Mouse (Mus musculus): ENCODE measurements around the gene Prkg1. TPM values are rescaled to one million over a fixed set of nuclear protein-coding genes. Genes with fewer than 3 reads are reported as not detected.

Prkg1 gene
- total RNA-seq, 2 experiments from 2014 or later: 22.5 to 37.7 TPM

DNA sequence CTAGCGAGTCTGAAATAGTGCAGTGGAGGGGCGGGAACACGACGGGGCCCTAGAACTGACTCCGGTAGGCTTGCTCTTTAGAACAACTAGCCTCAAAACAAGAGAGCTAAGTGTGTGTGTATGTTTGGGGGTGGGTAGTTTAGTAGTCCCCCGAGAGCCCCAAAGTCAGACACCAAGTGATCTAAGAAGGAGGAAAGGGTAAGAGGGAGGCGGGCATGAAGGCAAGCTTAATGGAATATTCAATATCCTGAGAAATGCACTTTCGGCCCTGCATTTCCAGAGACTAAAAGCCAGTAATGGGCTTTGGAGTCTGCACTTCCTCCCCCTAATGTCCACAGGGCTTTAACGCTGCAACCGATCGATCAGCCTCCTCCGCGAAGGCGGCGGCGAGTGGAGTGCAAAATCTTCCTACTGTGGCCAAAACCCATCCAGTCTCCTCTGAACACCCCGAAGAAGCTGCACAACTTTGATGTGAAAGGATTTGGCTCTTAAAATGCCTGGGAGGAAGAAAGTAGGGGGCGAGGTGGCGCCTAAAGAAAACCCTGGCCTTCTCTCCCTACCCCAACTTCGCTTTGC, 1.5 kb downstream of the Prkg1 start:
- intact Hi-C loops (cut with DNase I): loop anchor here (5.0 kb wide), 1 partner anchor 921 kb away; no protein-coding TSS in a partner anchor

DNA sequence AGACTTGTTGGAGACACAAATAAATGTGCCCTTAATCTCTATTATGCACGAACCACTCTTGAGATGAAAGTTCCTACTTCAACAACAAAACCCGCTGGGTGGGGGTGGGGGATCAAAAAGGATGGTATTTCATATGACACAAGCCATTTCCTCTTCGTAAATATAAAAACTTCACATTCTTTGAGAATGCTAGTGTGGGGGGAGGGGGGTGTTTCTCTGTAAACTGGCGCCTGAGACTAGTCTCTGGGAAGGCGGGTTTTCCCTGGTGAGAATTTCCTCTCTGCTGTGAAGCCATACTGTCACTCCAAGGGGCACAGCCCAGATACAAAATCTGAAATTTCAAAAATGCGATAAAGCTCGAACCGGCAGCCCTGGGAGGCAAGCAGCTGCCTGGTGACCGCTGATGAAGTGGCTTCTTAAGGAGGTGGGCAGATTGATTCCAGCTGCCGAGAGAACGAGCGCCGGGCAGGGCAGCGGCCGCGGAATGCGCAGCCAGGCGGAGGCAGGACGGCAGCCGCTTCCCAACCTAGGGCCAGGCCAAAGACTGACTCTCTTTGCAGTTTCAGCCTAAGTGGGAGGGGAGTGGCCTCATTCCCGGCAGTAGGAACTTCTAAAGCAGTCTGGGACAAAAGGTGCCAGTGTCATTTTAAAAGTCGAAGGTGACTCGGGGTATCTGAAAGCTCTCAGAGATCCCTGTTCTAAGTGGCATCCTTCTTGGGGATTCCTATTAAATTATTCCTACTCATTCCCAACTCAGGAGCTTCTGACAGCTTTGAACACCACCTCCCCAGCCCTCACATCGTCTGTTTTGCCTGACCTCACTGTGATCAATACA, 2.2 kb downstream of the Prkg1 start:
- Histone ChIP-seq H3K4me3 (peak overlapping the region; percentile 89), H3K27ac (peak overlapping the region; percentile 85)
- DNase-seq: peak; percentile 56
- intact Hi-C loops (cut with DNase I): loop anchor here (5.0 kb wide), 1 partner anchor 920 kb away; no protein-coding TSS in a partner anchor
- no peak for TF ChIP-seq CTCF (IDR thresholded peaks at IDR 0.05)

More for the DNA sequence above, 1.5 kb downstream of the Prkg1 start:
- DNase-seq: peak; percentile 18
- H3K27ac ChIP-seq: peak overlapping the region; percentile 85
- peak overlapping the region; percentile 89 for H3K4me3 ChIP-seq
- TF ChIP-seq CTCF (IDR thresholded peaks at IDR 0.05): no peak

- intact Hi-C loops (cut with DNase I): loop anchor here (5.0 to 10.0 kb wide), 3 partner anchors 418 to 1095 kb away; no protein-coding TSS in a partner anchor
These were observed 5.0 kb downstream of the Prkg1 start for GRCm38 (mm10) chr19:31759855-31760254.

GRCm38 (mm10) chr19:31755929-31756792, 8.7 kb downstream of the Prkg1 start:
- peak overlapping the region; percentile 32 for H3K4me3 ChIP-seq
- peak; percentile 30 for DNase-seq

More at GRCm38 (mm10) chr19:31759855-31760254, 5.0 kb downstream of the Prkg1 start:
- H3K27ac ChIP-seq: no peak overlapping the region
- H3K4me3 ChIP-seq: no peak overlapping the region
- TF ChIP-seq CTCF (IDR thresholded peaks at IDR 0.05): no peak
- no peak for DNase-seq

DNA sequence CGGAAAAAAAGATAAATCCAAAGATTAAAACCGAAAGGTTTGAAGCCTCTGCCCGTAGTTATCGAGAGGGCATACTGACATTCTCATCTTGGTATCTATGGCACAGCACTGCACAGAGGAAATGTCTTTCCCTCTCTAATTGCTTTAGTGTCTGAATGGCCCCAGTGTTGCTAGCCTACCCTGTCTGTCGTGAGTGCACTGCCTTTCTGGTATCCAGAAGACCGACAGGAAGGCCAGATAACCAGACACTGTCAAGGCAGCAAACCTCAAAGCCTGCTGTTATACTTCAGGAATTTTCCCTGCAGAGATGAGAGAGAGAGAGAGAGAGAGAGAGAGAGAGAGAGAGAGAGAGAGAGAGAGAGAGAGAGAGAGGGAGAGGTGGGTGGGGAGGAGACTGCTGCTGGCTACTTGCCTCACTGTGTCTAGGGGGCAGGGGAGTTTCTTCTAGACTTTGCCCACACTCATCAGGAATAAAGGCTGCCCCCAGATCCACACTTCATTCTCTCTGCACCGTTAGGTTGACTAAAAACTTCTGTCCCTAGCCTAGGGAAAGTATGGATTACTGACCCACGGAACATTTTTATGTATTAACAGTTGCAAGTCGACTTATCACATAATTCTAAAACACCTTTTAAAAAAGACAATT, 10.1 kb downstream of the Prkg1 start:
- no peak for TF ChIP-seq CTCF (IDR thresholded peaks at IDR 0.05)
- no peak for DNase-seq
- Histone ChIP-seq H3K4me3 (no peak overlapping the region), H3K27ac (peak overlapping the region; percentile 2; the same call in 1 of the 2 replicates)
- intact Hi-C loops (cut with DNase I): loop anchor here (5.0 to 10.0 kb wide), 2 partner anchors 412 to 1090 kb away; no protein-coding TSS in a partner anchor

More at GRCm38 (mm10) chr19:31755929-31756792, 8.7 kb downstream of the Prkg1 start:
- H3K27ac ChIP-seq: no peak overlapping the region
- intact Hi-C loops (cut with DNase I): loop anchor here (5.0 to 10.0 kb wide), 2 partner anchors 414 to 1091 kb away; no protein-coding TSS in a partner anchor
- TF ChIP-seq CTCF (IDR thresholded peaks at IDR 0.05): peak; percentile 82

DNA sequence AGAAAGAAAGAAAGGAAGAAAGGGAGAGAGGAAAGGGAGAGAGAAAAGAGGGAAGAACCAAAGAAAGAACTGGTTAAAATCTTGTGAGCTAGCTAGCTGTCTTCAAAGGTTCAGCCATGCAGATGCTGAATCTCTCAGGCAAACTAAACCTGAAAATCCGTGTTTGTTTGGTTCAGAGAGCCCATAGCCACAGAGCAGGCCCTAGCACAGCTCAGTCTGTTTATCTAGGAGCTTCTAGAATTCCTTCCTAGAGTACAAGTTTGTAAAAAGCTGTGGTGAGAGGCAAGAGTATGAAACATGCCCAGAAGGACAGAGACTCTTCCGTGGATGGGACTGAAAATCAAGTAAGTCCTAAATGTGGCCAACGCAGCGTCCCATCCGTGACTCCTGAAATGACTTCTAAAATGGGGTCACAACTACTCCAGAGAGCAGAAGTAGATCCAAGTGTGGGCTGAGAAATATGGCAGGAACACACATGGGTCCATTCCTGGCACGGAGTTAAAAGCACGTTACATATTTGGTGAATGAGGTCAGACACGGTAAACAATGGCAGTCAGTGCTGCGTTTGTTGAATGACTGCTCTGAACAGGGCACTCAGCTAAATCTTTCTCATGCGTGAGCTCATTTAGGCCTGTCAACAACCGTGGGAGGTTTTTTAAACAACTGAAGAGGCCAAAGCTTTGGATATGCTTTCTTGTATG, 13.7 kb downstream of the Prkg1 start:
- TF ChIP-seq CTCF (IDR thresholded peaks at IDR 0.05): no peak
- Histone ChIP-seq H3K27ac (peak overlapping the region; percentile 32; the same call in 1 of the 2 replicates), H3K4me3 (no peak overlapping the region)
- intact Hi-C loops (cut with DNase I): loop anchor here (10.0 kb wide), 1 partner anchor 1086 kb away; no protein-coding TSS in a partner anchor
- no peak for DNase-seq

DNA sequence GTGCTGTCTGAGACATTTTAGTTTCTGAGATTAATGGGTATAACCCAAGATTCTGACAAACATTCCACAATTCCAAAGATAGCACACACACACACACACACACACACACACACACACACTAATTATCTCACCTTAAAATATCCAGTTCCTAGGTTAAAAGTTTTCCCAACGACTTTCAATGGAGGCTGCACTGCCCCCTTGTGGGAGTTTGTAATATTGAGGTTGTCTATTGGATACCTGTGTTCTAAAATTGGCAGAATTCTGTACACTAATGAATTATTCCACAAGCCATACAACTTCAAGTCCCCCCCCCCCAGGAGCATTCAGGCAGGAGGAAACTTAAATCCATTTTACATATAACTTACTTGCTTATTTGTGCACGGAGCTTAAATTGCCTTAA, 18.2 kb downstream of the Prkg1 start:
- Histone ChIP-seq H3K27ac (no peak overlapping the region), H3K4me3 (no peak overlapping the region)
- intact Hi-C loops (cut with DNase I): no loop called here
- TF ChIP-seq CTCF (IDR thresholded peaks at IDR 0.05): peak; percentile 66
- DNase-seq: peak; percentile 24

DNA sequence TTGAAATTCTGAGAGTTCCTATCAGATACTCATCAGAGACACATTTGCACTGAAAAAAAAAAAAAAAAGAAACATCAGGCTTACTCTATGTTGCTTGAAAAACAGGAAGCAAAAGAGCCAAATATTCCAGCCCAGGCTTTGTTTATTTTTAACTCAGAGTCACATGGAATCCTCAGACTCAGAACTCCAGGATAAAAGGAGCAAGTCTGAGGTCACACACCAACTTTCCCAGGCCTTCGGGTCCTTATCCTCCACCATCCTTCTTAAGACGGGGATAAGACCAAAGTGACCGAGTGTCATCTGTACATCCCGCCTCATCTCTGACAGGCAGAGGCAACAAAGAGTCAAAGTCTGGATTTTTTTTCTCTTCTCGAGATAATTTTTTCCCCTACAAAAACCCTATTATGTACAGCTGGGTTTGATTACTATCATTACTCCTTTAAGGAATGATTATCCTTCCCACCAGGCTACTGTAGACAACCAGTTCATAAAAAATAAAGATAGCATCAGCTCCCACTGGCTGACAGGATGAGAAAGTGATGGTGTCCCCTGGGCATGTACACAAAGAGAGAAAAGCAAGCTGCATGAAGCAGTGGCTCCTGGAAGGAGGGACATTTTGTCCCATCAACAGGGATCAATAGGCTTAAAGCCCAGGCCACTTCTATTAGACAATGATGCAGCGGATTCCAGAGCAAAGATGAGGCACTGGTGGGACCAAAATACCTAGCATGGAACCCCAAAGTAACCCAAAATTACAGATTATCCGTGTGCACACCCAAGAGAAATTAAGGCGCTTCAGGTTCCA, 21.4 kb downstream of the Prkg1 start:
- no peak for DNase-seq
- intact Hi-C loops (cut with DNase I): no loop called here
- H3K4me3 ChIP-seq: no peak overlapping the region
- no peak for TF ChIP-seq CTCF (IDR thresholded peaks at IDR 0.05)
- peak overlapping the region; percentile 61 for H3K27ac ChIP-seq

- intact Hi-C loops (cut with DNase I): no loop called here
- Histone ChIP-seq H3K27ac (peak overlapping the region; percentile 32; the same call in 1 of the 2 replicates), H3K4me3 (no peak overlapping the region)
- peak; percentile 23; the same call in 1 of the 2 replicates for TF ChIP-seq CTCF (IDR thresholded peaks at IDR 0.05)
- DNase-seq: no peak
These were observed 49.9 kb downstream of the Prkg1 start for GRCm38 (mm10) chr19:31714900-31715299.

GRCm38 (mm10) chr19:31714418-31714817, 50.4 kb downstream of the Prkg1 start:
- Histone ChIP-seq H3K27ac (no peak overlapping the region), H3K4me3 (no peak overlapping the region)
- intact Hi-C loops (cut with DNase I): no loop called here
- no peak for DNase-seq
- TF ChIP-seq CTCF (IDR thresholded peaks at IDR 0.05): no peak
